Mouse (Mus musculus) stomach, postnatal 0 days (tissue): ENCODE results near the gene Stard13.
A peak's percentile ranks its signal among the peaks of the same experiment; 100 is the strongest.

Experiments used
- CTCF ChIP-seq: IDR thresholded peaks from 2 replicates; pipeline ENCODE4 v1.5.1; 2016; ENCODE audit warnings: antibody characterized with exemption, low read depth, mild to moderate bottlenecking, moderate library complexity
- EP300 ChIP-seq: optimal IDR thresholded peaks from 2 replicates; pipeline ENCODE3; 2016; ENCODE audit warnings: antibody characterized with exemption

DNA sequence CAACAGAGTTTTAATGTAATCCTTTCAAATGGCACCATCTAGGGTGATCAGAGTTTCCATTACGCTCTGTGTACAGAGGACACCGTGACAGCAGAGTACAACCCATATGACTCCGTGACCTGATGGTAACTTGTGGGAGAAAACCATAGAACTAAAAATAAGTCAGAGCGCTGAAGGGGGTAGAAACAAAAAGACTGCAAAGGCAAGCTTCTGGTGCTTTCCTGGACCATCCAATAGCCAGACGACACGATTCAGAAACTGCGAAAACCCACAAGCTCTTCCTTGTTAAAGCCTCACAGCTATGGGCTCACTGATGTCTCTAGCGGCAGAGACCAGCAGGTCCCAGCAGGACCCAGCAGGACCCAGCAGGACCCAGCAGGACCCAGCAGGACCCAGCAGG lies 18.6 kb upstream of the Stard13 start:
- peak; percentile 10; the same call in 1 of the 2 replicates for TF ChIP-seq CTCF
- TF ChIP-seq EP300, result no peak
